Mouse (Mus musculus) T-helper 1 cell (primary cell): ENCODE measurements around the gene Rnaseh2a.

Experiments used
- in situ Hi-C: fragments of 300-600 bp; cut with MboI, MseI; formaldehyde crosslinking; loops from one replicate; pipeline ENCODE4 v1.15.1; 2025; ENCODE audit warnings: high pct_unique_total_duplicates

Gene Rnaseh2a

GRCm38 (mm10) chr8:84969241-84970134 lies at the start of gene Rnaseh2a, which contains the start of the genes Gm49661 and Prdx2:
Gene Rnaseh2a (minus strand): TSS chr8:84969767.
Gene Gm49661 (minus strand): TSS chr8:84969433.
Gene Prdx2 (plus strand): TSS chr8:84969587.
- in situ Hi-C loops = no loop called here

- in situ Hi-C loops = no loop called here
These were observed 47.6 kb upstream of the Rnaseh2a start for GRCm38 (mm10) chr8:85017209-85017608.

GRCm38 (mm10) chr8:85016724-85017123 lies 47.2 kb upstream of the Rnaseh2a start:
- in situ Hi-C loops = no loop called here

- in situ Hi-C loops = no loop called here
These were observed 44.9 kb upstream of the Rnaseh2a start, which contains the start of gene Best2 for GRCm38 (mm10) chr8:85014431-85014830. Gene Best2 (minus strand): TSS chr8:85014531.

GRCm38 (mm10) chr8:85013230-85013840 lies 43.8 kb upstream of the Rnaseh2a start:
- in situ Hi-C loops = no loop called here

- in situ Hi-C loops = no loop called here
These were observed 41.7 kb upstream of the Rnaseh2a start for GRCm38 (mm10) chr8:85011242-85011641.

GRCm38 (mm10) chr8:85007686-85008085 lies 38.1 kb upstream of the Rnaseh2a start:
- in situ Hi-C loops = loop anchor here (10.0 kb wide), 1 partner anchor 53 kb away; no protein-coding TSS in a partner anchor

GRCm38 (mm10) chr8:84997649-84998295 lies 28.2 kb upstream of the Rnaseh2a start:
- in situ Hi-C loops = no loop called here

GRCm38 (mm10) chr8:84996978-84997377 lies 27.4 kb upstream of the Rnaseh2a start:
- in situ Hi-C loops = no loop called here

GRCm38 (mm10) chr8:84995680-84996079 lies 26.1 kb upstream of the Rnaseh2a start:
- in situ Hi-C loops = no loop called here

- in situ Hi-C loops = no loop called here
These were observed 24.8 kb upstream of the Rnaseh2a start for GRCm38 (mm10) chr8:84994375-84994774.

- in situ Hi-C loops = no loop called here
These were observed 21.3 kb upstream of the Rnaseh2a start for GRCm38 (mm10) chr8:84990836-84991235.

- in situ Hi-C loops = no loop called here
These were observed 20.8 kb upstream of the Rnaseh2a start, which contains the start of gene Hook2 for GRCm38 (mm10) chr8:84990349-84990748. Gene Hook2 (plus strand): TSS chr8:84990603.

GRCm38 (mm10) chr8:84989810-84990209 lies 20.2 kb upstream of the Rnaseh2a start:
- in situ Hi-C loops = no loop called here

- in situ Hi-C loops = no loop called here
These were observed 19.8 kb upstream of the Rnaseh2a start for GRCm38 (mm10) chr8:84989311-84989731.

GRCm38 (mm10) chr8:84987903-84988302 lies 18.3 kb upstream of the Rnaseh2a start:
- in situ Hi-C loops = no loop called here

- in situ Hi-C loops = no loop called here
These were observed 17.8 kb upstream of the Rnaseh2a start for GRCm38 (mm10) chr8:84987388-84987787.

- in situ Hi-C loops = no loop called here
These were observed 16.9 kb upstream of the Rnaseh2a start for GRCm38 (mm10) chr8:84986379-84986945.

GRCm38 (mm10) chr8:84985684-84986378 lies 16.3 kb upstream of the Rnaseh2a start:
- in situ Hi-C loops = no loop called here

- in situ Hi-C loops = no loop called here
These were observed 15.6 kb upstream of the Rnaseh2a start for GRCm38 (mm10) chr8:84985049-84985683.
